Mouse (Mus musculus) left cerebral cortex, adult 2 months (tissue): ENCODE results near the gene Sod3. TPM values are rescaled to one million over a fixed set of nuclear protein-coding genes. Genes with fewer than 3 reads are reported as not detected.
A peak's percentile ranks its signal among the peaks of the same experiment; 100 is the strongest.

Source experiments
- DNase-seq, 2 experiments: peaks; one replicate each; pipeline ENCODE4 v3.0.0; 2021 to 2022; ENCODE audit warnings: low spot score in 2 of 2, mixed read lengths in 1 of 2; ENCODE audit errors: extremely low spot score in 1 of 2
- H3K27ac ChIP-seq: fragments of 200-600 bp; 2 replicates; pipeline ENCODE4 v1.8.1; 2022
- H3K4me3 ChIP-seq: fragments of 200-600 bp; 2 replicates; pipeline ENCODE4 v1.8.1; 2022
- CTCF ChIP-seq: fragments of 200-600 bp; IDR thresholded peaks from 2 replicates; pipeline ENCODE4 v1.8.1; 2022; ENCODE audit warnings: antibody characterized with exemption, mild to moderate bottlenecking, moderate library complexity
- intact Hi-C: fragments of 180-260 bp; cut with DNase I; formaldehyde crosslinking; loops from one replicate; pipeline ENCODE4 v1.15.1; 2025
- long read RNA-seq, 2 experiments: library from polyadenylated mRNA; stranded (forward); transcript quantifications; one replicate each; pipeline ENCODE4 v2.0.0; 2021; ENCODE audit warnings: borderline mapping rate in 2 of 2
- total RNA-seq, 2 experiments: library from RNA; stranded (reverse); gene quantifications; 2 replicates each; pipeline ENCODE4 v1.2.3; 2021

Gene Sod3
- 1 to 10 TPM; 6.8 to 7.3 TPM for total RNA-seq
- long read RNA-seq, experiment 1, transcript Sod3-201 (2 exons, 3,738 nt): major isoform, 15 of 18 reads
- long read RNA-seq, experiment 1, partial matches to known transcripts: 0 of 18 reads
- long read RNA-seq, experiment 1, other reads (novel, unspliced or antisense): 3 of 18 reads
- long read RNA-seq, experiment 2, transcript Sod3-201 (2 exons, 3,738 nt): major isoform, 22 of 22 reads
- long read RNA-seq, experiment 2, partial matches to known transcripts: 0 of 22 reads
- long read RNA-seq, experiment 2, other reads (novel, unspliced or antisense): 0 of 22 reads

DNA sequence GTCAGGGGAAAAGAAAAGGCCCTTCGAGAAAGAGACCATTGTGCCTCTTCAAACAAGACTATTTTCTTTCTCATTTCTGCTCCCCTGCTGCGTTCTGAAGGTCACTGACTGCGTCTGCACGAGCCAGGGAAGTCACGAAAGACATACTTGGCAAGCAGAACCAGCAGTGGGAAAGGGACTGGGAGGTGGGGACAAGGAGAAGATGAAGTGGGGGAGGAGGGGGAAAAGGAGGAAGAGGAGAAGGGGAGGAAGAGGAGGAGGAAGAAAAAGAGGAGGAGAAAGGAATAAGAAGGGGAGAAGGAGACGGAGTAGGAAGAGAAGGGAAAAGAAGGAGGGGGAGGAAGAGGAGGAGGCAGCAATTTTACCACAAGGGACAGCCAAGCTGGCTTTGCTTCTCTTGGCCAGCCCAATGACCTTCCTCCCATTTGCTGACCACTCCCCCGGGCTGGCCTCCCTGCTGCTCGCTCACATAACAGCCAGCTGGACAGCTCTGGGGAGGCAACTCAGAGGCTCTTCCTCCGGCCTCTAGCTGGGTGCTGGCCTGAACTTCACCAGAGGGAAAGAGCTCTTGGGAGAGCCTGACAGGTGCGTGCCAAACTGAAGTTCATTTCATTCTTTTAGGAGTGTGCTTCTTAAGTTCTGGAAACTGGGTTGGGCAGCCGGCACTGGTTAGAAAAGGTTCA lies at the start of gene Sod3:
Gene Sod3 (plus strand): TSS at position 324 of the 683 bp plus-strand sequence.
- Histone ChIP-seq H3K27ac (peak within 1 kb of the TSS; percentile 50), H3K4me3 (peak within 1 kb of the TSS; percentile 11; the same call in 1 of the 2 replicates)
- no peak; the same call in 1 of the 2 replicates for TF ChIP-seq CTCF
- intact Hi-C loops: no loop called here
- DNase-seq: peak in 1 of 2 experiments; percentile 33

DNA sequence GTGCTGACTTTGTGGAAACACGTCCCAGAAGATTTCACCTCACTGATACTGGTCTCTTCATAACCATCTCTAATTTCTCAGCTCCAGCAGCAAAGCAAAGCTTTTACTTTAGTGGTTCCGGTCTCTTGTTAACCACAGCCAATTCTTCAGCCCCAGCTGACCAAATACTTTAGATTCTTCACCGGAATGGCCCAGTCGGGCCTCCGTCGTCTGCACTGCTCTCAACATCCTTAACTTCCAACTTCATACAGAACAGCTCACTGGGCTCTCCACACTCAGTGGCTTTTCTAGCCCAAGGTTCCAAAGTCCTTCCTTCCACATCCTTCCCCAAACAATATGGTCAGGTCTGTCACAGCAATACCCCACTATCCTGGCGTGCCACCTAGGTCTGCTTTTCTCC lies 46.7 kb upstream of the Sod3 start:
- intact Hi-C loops: loop anchor here (5.0 kb wide), 1 partner anchor 105 kb away; no protein-coding TSS in a partner anchor

DNA sequence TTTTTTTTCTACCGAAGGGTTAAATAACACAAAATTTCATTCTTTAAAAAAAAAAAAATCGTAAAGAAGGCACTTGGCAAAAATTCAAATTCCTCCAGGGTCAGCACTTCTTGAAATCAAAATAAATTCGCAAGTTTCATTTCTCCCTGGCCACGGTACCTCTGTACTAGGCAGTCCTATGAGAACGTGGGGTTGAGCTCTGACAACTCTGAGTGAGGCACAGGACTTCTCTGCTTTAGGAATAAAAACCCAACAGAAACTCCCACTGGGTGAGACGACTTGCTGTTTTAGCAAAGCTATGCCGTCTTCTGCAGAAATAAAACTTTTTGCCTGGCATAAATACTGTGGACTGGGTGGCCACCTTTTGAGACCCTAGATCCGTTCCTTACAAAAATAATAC lies 44.1 kb upstream of the Sod3 start:
- TF ChIP-seq CTCF: no peak
- no peak overlapping the region for H3K4me3 ChIP-seq
- intact Hi-C loops: loop anchor here (5.0 kb wide), 1 partner anchor 107 kb away; no protein-coding TSS in a partner anchor
- H3K27ac ChIP-seq: no peak overlapping the region
- DNase-seq: no peak

More for the DNA sequence above, 46.7 kb upstream of the Sod3 start:
- no peak for TF ChIP-seq CTCF
- Histone ChIP-seq H3K27ac (no peak overlapping the region), H3K4me3 (no peak overlapping the region)
- DNase-seq: no peak

DNA sequence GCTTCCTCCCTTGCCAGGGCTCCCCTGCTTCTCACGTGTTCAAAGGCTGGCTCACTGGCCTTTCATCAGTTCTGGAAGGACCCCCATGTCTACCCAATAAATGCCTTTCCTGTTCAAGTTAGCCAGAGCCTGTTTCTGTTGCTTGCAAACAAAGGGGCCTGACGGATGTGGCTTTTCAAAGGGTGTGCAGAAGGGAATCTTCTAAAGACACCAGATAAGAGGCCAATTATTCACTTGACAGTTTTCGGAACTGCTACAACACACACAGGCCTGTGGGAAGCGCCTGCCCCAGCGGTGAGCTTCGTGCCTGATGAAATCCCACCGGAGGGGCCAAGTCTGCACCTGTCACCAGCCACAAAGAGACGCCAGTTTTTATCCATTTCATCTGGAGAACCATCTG lies 31.5 kb upstream of the Sod3 start:
- H3K4me3 ChIP-seq: no peak overlapping the region
- no peak overlapping the region for H3K27ac ChIP-seq
- DNase-seq: no peak
- no peak for TF ChIP-seq CTCF
- intact Hi-C loops: no loop called here

DNA sequence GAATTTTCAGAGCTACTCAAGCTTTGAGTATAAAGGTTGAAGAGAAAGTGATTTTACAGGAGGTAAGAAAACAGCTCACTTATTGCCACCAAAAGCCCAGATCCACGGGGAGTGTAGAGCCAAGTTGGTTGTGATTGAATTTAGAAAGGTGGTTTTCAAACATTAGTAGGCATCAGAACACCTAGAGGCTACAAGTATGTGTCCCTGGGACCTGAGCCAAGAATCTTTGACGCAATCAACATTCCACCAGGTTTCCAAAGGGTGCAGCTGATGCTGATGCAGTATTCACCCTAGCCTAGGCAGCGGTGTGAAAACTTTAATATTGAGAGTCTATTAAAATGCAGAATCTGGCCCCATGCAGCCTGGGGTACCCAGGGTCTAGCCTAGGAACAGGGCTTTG lies 28.0 kb upstream of the Sod3 start:
- TF ChIP-seq CTCF: no peak

DNA sequence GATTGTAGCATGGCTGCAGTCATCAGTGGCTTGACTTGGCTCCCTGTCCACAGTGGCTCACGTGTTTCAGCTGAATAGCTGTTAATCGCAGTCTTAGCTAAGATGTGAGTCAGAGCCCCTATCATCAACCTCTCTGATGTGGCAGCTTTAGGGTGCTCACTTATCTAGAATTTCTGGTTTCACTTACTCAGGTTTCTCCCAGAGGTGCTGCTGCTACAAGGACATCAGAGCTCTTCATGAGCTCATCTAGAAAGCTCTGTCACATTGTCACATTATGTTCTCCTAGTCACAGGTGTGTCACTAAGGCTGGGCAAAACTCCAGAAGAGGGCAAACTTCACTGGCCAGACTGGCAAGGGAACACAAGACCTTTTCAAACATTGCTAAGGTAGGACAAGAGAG lies 24.5 kb upstream of the Sod3 start:
- H3K4me3 ChIP-seq: no peak overlapping the region
- DNase-seq: no peak
- no peak overlapping the region for H3K27ac ChIP-seq
- intact Hi-C loops: no loop called here
- no peak for TF ChIP-seq CTCF

More for the DNA sequence above, 28.0 kb upstream of the Sod3 start:
- no peak overlapping the region for H3K4me3 ChIP-seq
- intact Hi-C loops: no loop called here
- no peak overlapping the region for H3K27ac ChIP-seq
- DNase-seq: no peak

DNA sequence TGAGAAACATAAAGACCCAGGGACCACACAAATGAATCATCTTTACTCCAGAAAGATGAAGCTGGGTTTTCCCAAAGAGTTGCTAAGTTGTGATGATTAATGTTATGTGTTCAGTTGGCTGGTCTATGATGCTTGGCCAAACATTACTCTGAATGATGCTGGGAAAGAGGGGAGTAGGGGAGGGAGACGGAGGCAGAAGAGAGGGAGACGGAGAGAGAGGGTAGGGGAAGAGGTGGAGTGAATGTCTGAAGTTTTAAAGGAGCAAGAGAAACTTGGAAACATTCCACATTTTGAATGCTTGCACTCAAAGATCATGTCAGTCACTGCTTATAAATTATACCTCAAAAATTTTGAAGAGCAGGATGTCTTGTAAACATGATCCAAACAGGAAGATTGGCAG lies 16.7 kb upstream of the Sod3 start:
- no peak for TF ChIP-seq CTCF
- Histone ChIP-seq H3K4me3 (no peak overlapping the region), H3K27ac (no peak overlapping the region)
- DNase-seq: no peak
- intact Hi-C loops: no loop called here

DNA sequence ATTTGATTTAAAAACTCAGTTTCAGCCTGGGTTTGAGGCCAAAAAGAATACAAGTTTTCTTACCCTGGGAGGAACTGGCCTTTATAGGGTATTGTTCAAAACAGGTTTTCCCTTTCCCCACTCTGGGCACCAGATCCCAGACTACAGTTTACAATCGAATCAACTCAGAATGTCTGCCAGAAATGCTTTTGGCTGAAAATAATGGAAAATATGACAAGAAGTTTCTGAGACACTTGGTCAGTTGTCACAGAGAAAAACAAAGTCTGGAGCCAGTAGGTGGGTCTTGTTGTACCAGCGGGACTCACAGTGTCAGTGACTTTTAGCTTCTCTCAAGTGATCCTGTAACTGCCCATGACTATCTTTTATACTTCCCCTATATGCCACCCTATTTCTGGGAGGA lies 13.1 kb upstream of the Sod3 start:
- no peak for DNase-seq
- TF ChIP-seq CTCF: no peak
- no peak overlapping the region for H3K4me3 ChIP-seq
- intact Hi-C loops: no loop called here
- no peak overlapping the region for H3K27ac ChIP-seq

DNA sequence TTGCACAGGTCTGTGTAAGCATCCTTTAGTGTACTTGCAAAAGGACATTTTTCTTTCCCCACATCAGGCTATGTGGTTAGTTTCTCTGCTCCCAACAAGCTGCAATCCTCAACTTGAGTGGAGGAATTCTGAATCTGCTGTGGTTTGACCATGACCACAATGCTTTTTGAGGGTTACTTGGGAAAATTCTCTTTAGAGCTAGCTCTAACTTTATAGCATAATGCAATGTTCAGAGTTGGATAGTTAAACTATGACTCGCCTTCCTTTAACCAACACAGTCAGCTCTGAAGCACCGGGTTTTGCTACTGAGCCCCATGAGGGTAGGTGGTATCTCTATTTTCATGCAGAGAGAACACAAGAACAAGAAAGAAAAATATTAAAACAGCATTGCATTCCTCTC lies 12.0 kb upstream of the Sod3 start:
- Histone ChIP-seq H3K27ac (no peak overlapping the region), H3K4me3 (no peak overlapping the region)
- DNase-seq: no peak
- intact Hi-C loops: no loop called here
- TF ChIP-seq CTCF: no peak

DNA sequence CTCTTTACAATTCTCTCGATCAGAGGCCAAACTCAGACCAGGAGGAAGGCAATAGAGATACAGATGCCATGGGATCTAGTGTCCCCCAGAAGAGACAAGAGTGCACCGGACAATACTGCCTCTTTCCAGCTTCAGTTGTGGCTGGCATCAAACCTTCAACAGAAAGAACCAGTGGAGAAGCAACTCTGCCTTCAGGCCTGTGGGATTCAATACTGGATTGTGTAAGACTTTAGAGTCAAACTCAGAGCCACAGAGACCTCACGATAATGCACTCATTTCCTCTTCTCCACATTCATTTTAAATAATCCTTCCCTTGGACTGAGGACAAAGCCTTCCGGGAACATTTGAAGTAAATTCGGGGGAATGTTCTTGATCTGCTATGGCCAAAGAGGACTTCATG lies 10.9 kb upstream of the Sod3 start:
- no peak overlapping the region for H3K4me3 ChIP-seq
- H3K27ac ChIP-seq: no peak overlapping the region
- TF ChIP-seq CTCF: no peak
- intact Hi-C loops: no loop called here
- DNase-seq: no peak

DNA sequence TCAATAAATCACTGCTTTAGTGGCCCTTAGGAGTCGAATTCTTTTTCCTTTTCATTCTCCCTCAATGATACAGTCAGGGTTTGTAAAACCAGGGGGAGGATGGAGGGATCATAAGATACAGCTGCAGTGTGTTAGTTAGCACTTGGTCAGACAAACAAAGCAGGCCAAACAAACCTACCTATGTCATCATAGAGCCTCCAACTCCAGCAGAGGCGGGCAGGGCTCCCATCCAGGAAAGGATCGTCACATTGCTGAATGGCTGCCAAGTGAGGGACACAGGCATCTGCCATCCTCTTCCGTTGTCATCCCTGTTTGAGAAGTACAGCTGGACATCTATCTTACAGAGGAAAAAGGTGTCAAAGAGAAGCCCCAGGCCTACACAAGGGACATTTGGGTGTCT lies 9.2 kb upstream of the Sod3 start:
- intact Hi-C loops: no loop called here
- no peak overlapping the region for H3K4me3 ChIP-seq
- no peak for TF ChIP-seq CTCF
- no peak for DNase-seq
- no peak overlapping the region for H3K27ac ChIP-seq

DNA sequence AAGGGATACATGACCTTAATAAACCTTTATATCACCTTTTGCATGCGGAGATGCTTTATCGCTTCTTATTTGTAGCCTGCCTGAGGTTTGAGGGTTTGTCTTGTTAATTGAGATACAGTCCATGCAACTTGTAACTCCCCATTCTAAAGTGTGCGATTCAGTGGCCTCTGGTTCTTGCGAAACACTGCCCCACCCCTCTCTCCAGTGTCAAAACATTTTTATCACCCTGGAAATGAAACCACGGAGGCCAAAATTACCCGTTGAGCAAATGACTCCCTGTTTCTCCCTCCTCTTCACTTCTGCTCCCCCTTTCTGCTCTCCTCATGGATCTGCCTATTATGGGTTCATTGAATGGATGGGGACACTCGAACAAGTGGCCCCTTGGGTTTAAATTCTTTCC lies 8.0 kb upstream of the Sod3 start:
- DNase-seq: no peak
- intact Hi-C loops: no loop called here
- TF ChIP-seq CTCF: no peak
- Histone ChIP-seq H3K4me3 (no peak overlapping the region), H3K27ac (no peak overlapping the region)
